Mouse (Mus musculus) layer of hippocampus, adult 2 months (tissue): ENCODE data around the gene Macrod2. TPM values are rescaled to one million over a fixed set of nuclear protein-coding genes. Genes with fewer than 3 reads are reported as not detected.
A peak's percentile ranks its signal among the peaks of the same experiment; 100 is the strongest.

Experiments used
- DNase-seq, 2 experiments: peaks; one replicate each; pipeline ENCODE4 v3.0.0; 2022; ENCODE audit warnings: low spot score in 2 of 2
- H3K27ac ChIP-seq: fragments of 200-600 bp; 2 replicates; pipeline ENCODE4 v1.8.1; 2022
- H3K4me3 ChIP-seq: fragments of 200-600 bp; 2 replicates; pipeline ENCODE4 v1.8.1; 2022; ENCODE audit warnings: mild to moderate bottlenecking
- CTCF ChIP-seq: fragments of 200-600 bp; conservative IDR thresholded peaks from 2 replicates; pipeline ENCODE4 v1.8.1; 2022; ENCODE audit warnings: antibody characterized with exemption, mild to moderate bottlenecking, moderate library complexity
- total RNA-seq, 2 experiments: library from RNA; stranded (reverse); gene quantifications; 2 replicates each; pipeline ENCODE4 v1.2.3; 2021

Macrod2 gene
- total RNA-seq, 2 experiments from 2014 or later, result 47.4 to 55.5 TPM

GRCm38 (mm10) chr2:141825606-141826495 lies 1430.7 kb downstream of the Macrod2 start:
- no peak overlapping the region for H3K4me3 ChIP-seq
- H3K27ac ChIP-seq, result no peak overlapping the region
- no peak for TF ChIP-seq CTCF
- DNase-seq, result no peak

GRCm38 (mm10) chr2:141830496-141830895 lies 1435.4 kb downstream of the Macrod2 start:
- H3K27ac ChIP-seq, result no peak overlapping the region
- H3K4me3 ChIP-seq, result no peak overlapping the region
- no peak for TF ChIP-seq CTCF
- no peak for DNase-seq

- Histone ChIP-seq H3K4me3 (no peak overlapping the region), H3K27ac (no peak overlapping the region)
- TF ChIP-seq CTCF, result no peak
- no peak for DNase-seq
Observed at GRCm38 (mm10) chr2:141831515-141831914, 1436.4 kb downstream of the Macrod2 start.

- DNase-seq, result no peak
- no peak for TF ChIP-seq CTCF
- no peak overlapping the region for H3K4me3 ChIP-seq
- no peak overlapping the region for H3K27ac ChIP-seq
Observed at GRCm38 (mm10) chr2:141834156-141834782, 1439.2 kb downstream of the Macrod2 start.

- peak overlapping the region; percentile 88 for H3K27ac ChIP-seq
- no peak for TF ChIP-seq CTCF
- peak; percentile 49 to 76 for DNase-seq
- no peak overlapping the region; the same call in 1 of the 2 replicates for H3K4me3 ChIP-seq
Observed at GRCm38 (mm10) chr2:141844408-141845175, 1449.5 kb downstream of the Macrod2 start.

GRCm38 (mm10) chr2:141859220-141859619 lies 1464.1 kb downstream of the Macrod2 start:
- Histone ChIP-seq H3K27ac (no peak overlapping the region), H3K4me3 (no peak overlapping the region)
- no peak for TF ChIP-seq CTCF
- DNase-seq, result no peak

- TF ChIP-seq CTCF, result no peak
- no peak overlapping the region for H3K4me3 ChIP-seq
- no peak for DNase-seq
- H3K27ac ChIP-seq, result peak overlapping the region; percentile 36; the same call in 1 of the 2 replicates
Observed at GRCm38 (mm10) chr2:141861679-141862268, 1466.7 kb downstream of the Macrod2 start.

GRCm38 (mm10) chr2:141862531-141863265 lies 1467.6 kb downstream of the Macrod2 start:
- Histone ChIP-seq H3K4me3 (no peak overlapping the region), H3K27ac (peak overlapping the region; percentile 39; the same call in 1 of the 2 replicates)
- no peak for DNase-seq
- TF ChIP-seq CTCF, result no peak

GRCm38 (mm10) chr2:141863628-141864165 lies 1468.6 kb downstream of the Macrod2 start:
- TF ChIP-seq CTCF, result no peak
- no peak for DNase-seq
- Histone ChIP-seq H3K4me3 (no peak overlapping the region), H3K27ac (peak overlapping the region; percentile 39; the same call in 1 of the 2 replicates)

- DNase-seq, result no peak
- TF ChIP-seq CTCF, result no peak
- H3K27ac ChIP-seq, result no peak overlapping the region
- H3K4me3 ChIP-seq, result no peak overlapping the region
Observed at GRCm38 (mm10) chr2:141870930-141871329, 1475.8 kb downstream of the Macrod2 start.

GRCm38 (mm10) chr2:141876155-141876851 lies 1481.2 kb downstream of the Macrod2 start:
- H3K4me3 ChIP-seq, result no peak overlapping the region
- peak overlapping the region; percentile 84 for H3K27ac ChIP-seq
- TF ChIP-seq CTCF, result no peak
- DNase-seq, result peak; percentile 38 to 55
